9 mouse cellular contexts compared by ENCODE assay signal in the genomic region with DNA sequence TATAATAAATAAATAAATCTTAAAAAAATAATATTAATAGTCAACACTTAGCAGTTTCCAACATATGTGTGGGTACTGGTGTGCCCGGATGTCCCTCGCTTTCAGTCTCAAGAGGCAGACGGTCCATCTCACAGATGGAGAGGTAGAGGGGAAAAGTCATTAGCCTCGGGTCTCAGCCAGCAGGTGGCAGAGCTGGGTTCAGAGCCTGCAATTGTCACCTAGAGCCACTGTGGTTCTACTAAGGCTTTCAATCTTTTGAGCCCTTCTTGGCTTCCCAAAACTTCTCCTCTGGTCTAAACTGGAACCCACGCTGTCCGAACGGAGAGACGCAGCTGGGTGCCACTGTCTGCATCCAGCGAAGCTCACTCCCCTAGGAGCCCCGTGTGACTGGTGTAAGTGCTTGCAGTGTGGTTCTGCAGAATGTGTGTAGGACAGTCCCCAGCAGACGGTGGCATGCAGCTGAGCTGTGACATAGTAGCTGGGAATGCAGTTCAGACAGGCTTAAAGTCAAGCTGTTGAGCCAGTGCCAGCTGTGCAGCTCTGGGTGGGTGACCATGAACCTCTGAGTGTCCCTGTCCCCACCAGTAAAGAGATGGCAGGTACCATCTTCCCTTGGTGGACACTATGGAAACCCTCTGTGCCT. TPM values are rescaled to one million over a fixed set of nuclear protein-coding genes. Genes with fewer than 3 reads are reported as not detected.
DNase-seq lines count a peak whose midpoint lies in the region; ATAC-seq and TF ChIP-seq lines count a peak whose summit lies in the region.
"Had no signal": no experiment of that assay in that cellular context is flagged by ENCODE, and none has a peak within 500 bp of the region (broad histone marks: within the 10 kb centered on the region; RNA-seq: fewer than 3 reads in every experiment).

No protein-coding gene starts in this region.

- H3K27me3 ChIP-seq in liver, postnatal 0 days (ENCODE audit: insufficient read depth, low read length): no peaks in the 10 kb centered on the region
- H3K27me3 ChIP-seq in liver, embryonic 11.5 days (replicated peaks; ENCODE audit: control insufficient read depth, insufficient read depth, low read length): peaks cover 5% of the 10 kb centered on the region; the same call in 1 of the 2 replicates
- no peaks in the 10 kb centered on the region for H3K27me3 ChIP-seq in hindbrain, postnatal 0 days (ENCODE audit: insufficient read depth, low read length)
- no peaks in the 10 kb centered on the region for H3K27me3 ChIP-seq in splenic B cell, adult 2 months (ENCODE audit: control insufficient read depth, insufficient read depth, low read length, poor library complexity, severe bottlenecking)

- TF ChIP-seq EP300 in liver, postnatal 0 days (IDR thresholded peaks at IDR 0.05; ENCODE audit: low read depth): no peak

- no peak overlapping the region for H3K4me2 ChIP-seq in liver, postnatal 0 days (ENCODE audit: low read depth, low read length)
- no peak overlapping the region for H3K4me2 ChIP-seq in liver, embryonic 11.5 days
- peak overlapping the region; percentile 42 for H3K4me2 ChIP-seq in hindbrain, postnatal 0 days (ENCODE audit: low read depth, low read length)
- H3K4me2 ChIP-seq: embryonic facial prominence, embryonic 15.5 days had no signal

- H3K27ac ChIP-seq in liver, postnatal 0 days (ENCODE audit: low read depth): no peak overlapping the region
- H3K27ac ChIP-seq in liver, embryonic 11.5 days (ENCODE audit: low read depth, low read length): no peak overlapping the region
- H3K27ac ChIP-seq in hindbrain, postnatal 0 days: peak overlapping the region; percentile 27; the same call in 1 of the 2 replicates
- H3K27ac ChIP-seq: embryonic facial prominence, embryonic 15.5 days had no signal

- no peaks in the 10 kb centered on the region for H3K36me3 ChIP-seq in liver, postnatal 0 days (replicated peaks; ENCODE audit: insufficient read depth, low read length)
- no peaks in the 10 kb centered on the region for H3K36me3 ChIP-seq in liver, embryonic 11.5 days (ENCODE audit: control insufficient read depth, insufficient read depth, low read length)
- H3K36me3 ChIP-seq in hindbrain, postnatal 0 days (ENCODE audit: insufficient read depth, low read length): no peaks in the 10 kb centered on the region
- no peaks in the 10 kb centered on the region for H3K36me3 ChIP-seq in splenic B cell, adult 2 months (ENCODE audit: control insufficient read depth, insufficient read depth, low read length, poor library complexity, severe bottlenecking)
- H3K36me3 ChIP-seq: embryonic facial prominence, embryonic 15.5 days had no signal

- 61% methylated on average over 11 of the region's 11 CpGs for WGBS in liver, postnatal 0 days (ENCODE audit: insufficient replicate concordance)
- WGBS in liver, embryonic 11.5 days: 53% methylated on average over 11 of the region's 11 CpGs
- 48% methylated on average over 11 of the region's 11 CpGs for WGBS in hindbrain, postnatal 0 days

- H3K4me3 ChIP-seq in liver, postnatal 0 days (ENCODE audit: low read depth, low read length): no peak overlapping the region
- no peak overlapping the region for H3K4me3 ChIP-seq in liver, embryonic 11.5 days (ENCODE audit: low read depth, low read length)
- H3K4me3 ChIP-seq in hindbrain, postnatal 0 days (ENCODE audit: low read length): no peak overlapping the region
- H3K4me3 ChIP-seq: embryonic facial prominence, embryonic 15.5 days had no signal

- no peaks in the 10 kb centered on the region for H3K9me3 ChIP-seq in liver, postnatal 0 days (ENCODE audit: low read length)
- H3K9me3 ChIP-seq in liver, embryonic 11.5 days (ENCODE audit: control insufficient read depth, low read length): no peaks in the 10 kb centered on the region
- H3K9me3 ChIP-seq in hindbrain, postnatal 0 days (ENCODE audit: low read length): no peaks in the 10 kb centered on the region
- H3K9me3 ChIP-seq: embryonic facial prominence, embryonic 15.5 days had no signal

- DNase-seq in liver, postnatal 0 days: no peak
- DNase-seq in liver, embryonic 11.5 days (ENCODE audit: low spot score): no peak
- peak; percentile 47 for DNase-seq in Muller cell, postnatal 12 days (ENCODE audit: inconsistent ontology term)
- peak; percentile 41 to 55 for DNase-seq in cerebellum, postnatal 10 days
- DNase-seq in hindbrain, postnatal 0 days (ENCODE audit: low spot score): peak; percentile 34
- peak; percentile 25 for DNase-seq in splenic B cell, adult 2 months (ENCODE audit: low read depth, low spot score)
- DNase-seq in spleen, postnatal 14 days (ENCODE audit: low spot score in 2 of 2): no peak
- DNase-seq in ovary, adult 18-20 months (ENCODE audit: low spot score): no peak

- H3K4me1 ChIP-seq in liver, postnatal 0 days (ENCODE audit: insufficient read depth): no peaks in the 10 kb centered on the region
- no peaks in the 10 kb centered on the region for H3K4me1 ChIP-seq in liver, embryonic 11.5 days (replicated peaks; ENCODE audit: control insufficient read depth, insufficient read depth, low read length)
- H3K4me1 ChIP-seq in hindbrain, postnatal 0 days (ENCODE audit: insufficient read depth, low read length): peaks cover 11% of the 10 kb centered on the region

- no peak for ATAC-seq in liver, postnatal 0 days
- ATAC-seq in liver, embryonic 11.5 days (replicated peaks; ENCODE audit: low FRiP score): no peak
- ATAC-seq in hindbrain, postnatal 0 days: peak; percentile 38

- TF ChIP-seq CTCF in liver, postnatal 0 days (IDR thresholded peaks at IDR 0.05; ENCODE audit: low read depth): peak; percentile 43
- peak; percentile 48 for TF ChIP-seq CTCF in hindbrain, postnatal 0 days (IDR thresholded peaks at IDR 0.05; ENCODE audit: low read depth)

- no peak overlapping the region for H3K9ac ChIP-seq in liver, postnatal 0 days (replicated peaks)
- no peak overlapping the region for H3K9ac ChIP-seq in liver, embryonic 11.5 days (ENCODE audit: low read depth, low read length)
- 0 out of 2 replicates have a peak overlapping the region, but pooled peaks have one; percentile 21 for H3K9ac ChIP-seq in hindbrain, postnatal 0 days (replicated peaks; ENCODE audit: low read length)
- H3K9ac ChIP-seq: embryonic facial prominence, embryonic 15.5 days had no signal

RNA-seq across cellular contexts. Expression of a gene that starts 29.2 kb away (rescaled TPM):
- polyA plus RNA-seq in liver, postnatal 0 days (2015; fragmentation: Nextera tagmentation; extraction: Ambion mirVana): 10.7 and 14.2 TPM in 2 replicates
- polyA plus RNA-seq in liver, embryonic 11.5 days (2014; fragmentation: Nextera tagmentation; extraction: Ambion mirVana): 46.9 and 50.0 TPM in 2 replicates
- 166 and 190 TPM in 2 replicates for total RNA-seq in hindbrain, postnatal 0 days (2014; rRNA removed)
- 168 and 173 TPM in 2 replicates for polyA plus RNA-seq in hindbrain, postnatal 0 days (2015; fragmentation: Nextera tagmentation; extraction: Ambion mirVana)

RNA-seq across cellular contexts. Expression of a gene that starts 36.9 kb away (rescaled TPM):
- 10.8 and 10.9 TPM in 2 replicates for polyA plus RNA-seq in liver, postnatal 0 days (2015; fragmentation: Nextera tagmentation; extraction: Ambion mirVana)
- 32.2 and 33.6 TPM in 2 replicates for polyA plus RNA-seq in liver, embryonic 11.5 days (2014; fragmentation: Nextera tagmentation; extraction: Ambion mirVana)
- total RNA-seq in hindbrain, postnatal 0 days (2014; rRNA removed): 47.4 and 61.6 TPM in 2 replicates
- 39.2 and 40.3 TPM in 2 replicates for polyA plus RNA-seq in hindbrain, postnatal 0 days (2015; fragmentation: Nextera tagmentation; extraction: Ambion mirVana)

Comparison
In these comparisons a context has a peak if more than half of its experiments do, and no peak if none do; other contexts are left out.
1. DNase-seq: peak in Muller cell, postnatal 12 days (single experiment), cerebellum, postnatal 10 days (2 of 2), hindbrain, postnatal 0 days (single experiment) and splenic B cell, adult 2 months (single experiment); none in liver, postnatal 0 days (single experiment), liver, embryonic 11.5 days (single experiment), spleen, postnatal 14 days (0 of 2) and ovary, adult 18-20 months (single experiment).